Mouse (Mus musculus) intestine, embryonic 14.5 days (tissue): ENCODE measurements around the gene Fam43b. TPM values are rescaled to one million over a fixed set of nuclear protein-coding genes. Genes with fewer than 3 reads are reported as not detected.

Source experiments
- ATAC-seq: fragments of 200-750 bp; cut with Nextera tagmentation; replicated peaks from 2 replicates; pipeline ENCODE4 v1.8.0; 2017; ENCODE audit warnings: low read depth, moderate number of reproducible peaks, moderate TSS enrichment, moderate library complexity; ENCODE audit not compliant: low FRiP score, low TSS enrichment
- DNase-seq: peaks from one replicate; pipeline ENCODE4 v3.0.0-alpha.2; 2018; ENCODE audit warnings: low spot score
- H3K27ac ChIP-seq: fragments of 300-500 bp; sonication (generic); 2 replicates; pipeline ENCODE4 v1.5.1; 2014; ENCODE audit warnings: low read depth, mild to moderate bottlenecking, control low read depth
- H3K27me3 ChIP-seq: fragments of 300-500 bp; sonication (generic); replicated peaks from 2 replicates; pipeline ENCODE4 v1.6.1; 2014; ENCODE audit warnings: low read length, control low read depth; ENCODE audit not compliant: control insufficient read depth, insufficient read depth
- H3K36me3 ChIP-seq: fragments of 300-500 bp; sonication (generic); 2 replicates; pipeline ENCODE4 v1.6.1; 2014; ENCODE audit warnings: low read length, control low read depth; ENCODE audit not compliant: control insufficient read depth, insufficient read depth
- H3K4me1 ChIP-seq: fragments of 300-500 bp; sonication (generic); replicated peaks from 2 replicates; pipeline ENCODE4 v1.6.1; 2014; ENCODE audit warnings: low read length, control low read depth, mixed read lengths; ENCODE audit not compliant: control insufficient read depth, insufficient read depth
- H3K4me2 ChIP-seq: fragments of 300-500 bp; sonication (generic); 2 replicates; pipeline ENCODE4 v1.6.1; 2014; ENCODE audit warnings: low read length
- H3K4me3 ChIP-seq: fragments of 300-500 bp; sonication (generic); 2 replicates; pipeline ENCODE4 v1.5.1; 2014; ENCODE audit warnings: low read depth, low read length, control low read depth, mixed read lengths
- H3K9ac ChIP-seq: fragments of 300-500 bp; sonication (generic); 2 replicates; pipeline ENCODE4 v1.6.1; 2014; ENCODE audit warnings: mild to moderate bottlenecking, low read length
- H3K9me3 ChIP-seq: fragments of 300-500 bp; sonication (generic); 2 replicates; pipeline ENCODE4 v1.6.1; 2016; ENCODE audit warnings: low read length, control low read depth; ENCODE audit not compliant: control insufficient read depth
- WGBS: fragments of 180-500 bp; shearing (Covaris S2); extraction: QIAGEN DNeasy Blood & Tissue Kit; methylation state at CpG from one replicate; pipeline ENCODE4 v1.1.7; 2014; 5-methylcytosine and 5-hydroxymethylcytosine counted together
- polyA plus RNA-seq: library from polyadenylated mRNA; unstranded; fragments of >200 nt; fragmentation: Nextera tagmentation; extraction: Ambion mirVana; gene quantifications from 2 replicates; pipeline ENCODE4 v1.2.1, GENCODE M21; 2014

The Fam43b gene
- polyA plus RNA-seq, 1 experiment from 2014 or later = 0.07 TPM

GRCm38 (mm10) chr4:138352692-138353091, 43.6 kb downstream of the Fam43b start:
- ATAC-seq (no peak), DNase-seq (no peak)
- Histone ChIP-seq H3K4me1 (no peaks in the 10 kb centered on the region), H3K9ac (no peak overlapping the region), H3K27me3 (no peaks in the 10 kb centered on the region), H3K9me3 (no peaks in the 10 kb centered on the region), H3K27ac (no peak overlapping the region), H3K4me3 (no peak overlapping the region), H3K36me3 (no peaks in the 10 kb centered on the region), H3K4me2 (no peak overlapping the region)
- WGBS = 85% methylated on average over 6 of the region's 6 CpGs

GRCm38 (mm10) chr4:138351821-138352220, 44.5 kb downstream of the Fam43b start:
- DNase-seq = no peak
- Histone ChIP-seq H3K36me3 (no peaks in the 10 kb centered on the region), H3K4me2 (no peak overlapping the region), H3K4me1 (no peaks in the 10 kb centered on the region), H3K9me3 (no peaks in the 10 kb centered on the region), H3K27me3 (no peaks in the 10 kb centered on the region), H3K4me3 (no peak overlapping the region), H3K27ac (no peak overlapping the region), H3K9ac (no peak overlapping the region)
- 87% methylated on average over 5 of the region's 5 CpGs for WGBS
- no peak for ATAC-seq

GRCm38 (mm10) chr4:138348716-138349115, 47.6 kb downstream of the Fam43b start:
- DNase-seq (no peak), ATAC-seq (no peak)
- no peaks in the 10 kb centered on the region for H3K4me1 ChIP-seq
- H3K27me3 ChIP-seq = no peaks in the 10 kb centered on the region
- H3K4me3 ChIP-seq = no peak overlapping the region
- H3K27ac ChIP-seq = no peak overlapping the region
- no peaks in the 10 kb centered on the region for H3K36me3 ChIP-seq
- H3K9ac ChIP-seq = no peak overlapping the region
- H3K4me2 ChIP-seq = no peak overlapping the region
- no peaks in the 10 kb centered on the region for H3K9me3 ChIP-seq
- 78% methylated on average over 7 of the region's 7 CpGs for WGBS

- Histone ChIP-seq H3K9ac (no peak overlapping the region), H3K27ac (no peak overlapping the region), H3K9me3 (no peaks in the 10 kb centered on the region), H3K27me3 (no peaks in the 10 kb centered on the region), H3K4me1 (peaks cover 2% of the 10 kb centered on the region; the same call in 1 of the 2 replicates), H3K36me3 (no peaks in the 10 kb centered on the region), H3K4me2 (no peak overlapping the region), H3K4me3 (no peak overlapping the region)
- ATAC-seq (no peak), DNase-seq (no peak)
- 77% methylated on average over 1 of the region's 1 CpGs for WGBS
Observed at GRCm38 (mm10) chr4:138347280-138347679, 49.0 kb downstream of the Fam43b start.

- peaks cover 2% of the 10 kb centered on the region; the same call in 1 of the 2 replicates for H3K4me1 ChIP-seq
- no peak overlapping the region for H3K4me2 ChIP-seq
- no peak for ATAC-seq
- H3K27ac ChIP-seq = no peak overlapping the region
- no peaks in the 10 kb centered on the region for H3K27me3 ChIP-seq
- H3K9me3 ChIP-seq = no peaks in the 10 kb centered on the region
- H3K4me3 ChIP-seq = no peak overlapping the region
- DNase-seq = no peak
- no peaks in the 10 kb centered on the region for H3K36me3 ChIP-seq
- no peak overlapping the region for H3K9ac ChIP-seq
- WGBS = 81% methylated on average over 9 of the region's 9 CpGs
Observed at GRCm38 (mm10) chr4:138344891-138345545, 51.3 kb downstream of the Fam43b start.

Other genes with a start within 250 kb of the Fam43b start
- gene Hp1bp3, start 180.2 kb downstream of the Fam43b start, polyA plus RNA-seq = 154 and 158 TPM in 2 replicates
- 1.0 and 1.2 TPM in 2 replicates for gene Sh2d5, start 146.1 kb downstream of the Fam43b start, polyA plus RNA-seq
- gene Kif17, start 146.1 kb downstream of the Fam43b start, polyA plus RNA-seq = 0.69 and 1.0 TPM in 2 replicates
- 348 and 351 TPM in 2 replicates for gene Ddost, start 91.8 kb downstream of the Fam43b start, polyA plus RNA-seq
- gene Pink1, start 70.2 kb downstream of the Fam43b start, polyA plus RNA-seq = 19.3 and 20.5 TPM in 2 replicates
- 12.3 and 17.5 TPM in 2 replicates for gene Cda, start 28.5 kb downstream of the Fam43b start, polyA plus RNA-seq
- gene Mul1, start 38.1 kb upstream of the Fam43b start, polyA plus RNA-seq = 19.4 and 20.1 TPM in 2 replicates
- 5.3 and 5.9 TPM in 2 replicates for gene Camk2n1, start 57.8 kb upstream of the Fam43b start, polyA plus RNA-seq
- gene Vwa5b1, start 239.4 kb upstream of the Fam43b start, polyA plus RNA-seq = 0.11 and 0.26 TPM in 2 replicates